Mouse (Mus musculus) liver, adult 2 months (tissue): ENCODE results near the gene Supt7l.

ENCODE experiments used
- CTCF ChIP-seq: fragments of 200-500 bp; IDR thresholded peaks from 2 replicates; pipeline ENCODE4 v1.5.1; 2011; ENCODE audit warnings: low read depth, low read length, control low read depth
- POLR2A ChIP-seq: fragments of 200-500 bp; IDR thresholded peaks from 2 replicates; pipeline ENCODE4 v1.6.1; 2011; ENCODE audit warnings: low read length, control low read depth; ENCODE audit not compliant: insufficient read depth; ENCODE audit errors: extremely low read depth

DNA sequence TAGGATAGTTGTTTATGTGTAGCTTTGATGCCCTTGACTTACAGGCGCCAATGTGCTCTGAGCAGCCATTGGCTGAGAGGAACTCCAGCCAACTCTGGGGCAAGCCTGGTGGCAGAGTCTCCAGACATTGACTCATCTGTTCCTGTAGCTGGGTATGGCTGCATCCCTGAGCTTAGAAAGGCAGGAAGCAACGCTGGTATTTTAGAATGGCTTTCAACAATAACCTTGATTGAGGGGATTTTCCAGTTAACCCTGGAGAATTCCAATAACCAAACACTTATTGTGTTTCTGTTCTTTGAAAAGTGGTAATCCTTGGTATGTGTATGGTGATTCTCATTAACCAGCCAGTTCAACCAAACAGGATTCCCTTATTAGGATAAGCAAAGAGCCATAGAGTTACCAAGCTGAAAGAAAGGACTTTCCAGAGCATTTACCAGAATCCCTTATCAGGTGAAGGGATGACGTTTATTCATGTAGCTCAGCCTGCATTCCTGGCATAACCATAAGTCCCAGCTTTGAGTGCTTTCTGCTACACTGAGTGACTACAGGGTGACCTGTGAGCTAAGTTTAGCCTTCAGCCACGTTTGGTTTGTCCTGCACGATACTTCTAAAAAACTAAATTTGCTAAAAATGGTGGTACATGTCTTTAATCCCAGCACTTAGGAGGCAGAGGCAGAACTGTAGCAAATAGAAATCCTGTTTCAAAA, 40.5 kb upstream of the Supt7l start:
- no peak for TF ChIP-seq CTCF
- no peak for TF ChIP-seq POLR2A
